Mouse (Mus musculus) C3H10T1/2 (cell line): Measurements from ENCODE around the gene Col15a1. TPM values are rescaled to one million over a fixed set of nuclear protein-coding genes. Genes with fewer than 3 reads are reported as not detected.

Experiments
- polyA plus RNA-seq, 2 experiments: library from polyadenylated mRNA; unstranded; fragments of >200 nt; fragmentation: generic; extraction: Trizol; gene quantifications; one replicate each; pipeline ENCODE4 v1.2.1; 2012; ENCODE audit warnings: missing spikeins in 2 of 2

The Col15a1 gene
- 1 to 10 TPM in 1 of 2 experiments, under 1 TPM in 1; 0.09 to 3.4 TPM for polyA plus RNA-seq

DNA sequence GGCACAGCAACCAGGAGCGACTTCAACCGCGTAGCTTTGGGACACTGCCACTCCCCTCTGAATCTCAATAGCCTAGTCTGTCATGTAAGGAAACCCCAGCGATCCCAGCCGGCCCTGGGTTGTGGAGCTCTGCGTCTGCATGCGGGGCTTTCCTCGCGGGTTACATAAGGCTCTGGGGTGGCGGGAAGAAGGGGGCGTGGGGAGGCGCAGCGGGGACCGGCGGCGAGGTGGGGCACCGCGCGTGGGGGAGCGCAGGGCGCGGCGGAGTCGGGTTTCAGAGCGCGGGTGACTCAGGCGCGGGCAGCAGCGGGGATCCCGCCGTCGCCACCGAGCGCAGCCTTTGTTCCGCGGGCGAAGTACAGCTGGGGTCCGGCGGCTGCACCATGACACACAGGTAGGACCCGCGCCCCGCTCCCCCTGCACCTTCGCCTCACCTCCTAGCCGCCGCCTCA, at the start of gene Col15a1:
TSS of gene Col15a1 (plus strand) at position 193 of the 452 bp plus-strand sequence.

DNA sequence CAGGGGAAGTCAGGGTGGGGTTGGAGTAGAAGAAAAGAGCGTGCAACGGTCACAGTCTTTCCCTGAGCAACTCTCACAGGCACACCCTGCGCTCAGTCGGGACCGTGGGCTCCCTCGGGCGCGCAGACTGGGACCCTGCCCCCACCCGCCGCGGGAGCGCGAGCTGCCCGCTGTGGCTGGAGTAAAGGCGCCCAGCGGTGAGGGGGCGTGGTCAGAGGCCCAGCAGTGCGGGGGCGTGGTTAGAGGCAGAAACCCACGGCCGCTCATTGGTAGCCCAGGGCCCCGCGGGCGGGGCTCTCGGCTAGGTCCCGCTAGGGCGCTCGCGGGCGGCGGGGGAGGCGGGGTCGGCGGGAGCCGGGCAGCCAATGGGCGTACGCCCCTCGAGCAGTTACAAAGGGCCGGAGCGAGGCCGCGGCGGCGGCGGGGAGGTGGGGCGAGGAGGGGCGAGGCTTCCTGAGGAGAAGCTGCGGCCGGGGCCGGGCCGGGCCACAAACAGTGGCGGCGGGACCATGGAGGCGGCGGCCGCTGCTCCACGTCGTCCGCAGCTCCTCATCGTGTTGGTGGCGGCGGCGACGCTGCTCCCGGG, 144.9 kb downstream of the Col15a1 start, which contains the start of gene Tgfbr1:
TSS of gene Tgfbr1 (plus strand) at position 420 of the 586 bp plus-strand sequence.

Other genes starting within 250 kb of the Col15a1 start
- not detected for gene Gabbr2, start 216.3 kb upstream of the Col15a1 start, polyA plus RNA-seq
- gene Anks6, start 150.7 kb upstream of the Col15a1 start, polyA plus RNA-seq: 1 to 10 TPM; 2.0 to 7.8 TPM
- under 1 TPM; 0.04 to 0.19 TPM for gene Galnt12, start 116.3 kb upstream of the Col15a1 start, polyA plus RNA-seq
- 1 to 10 TPM in 1 of 2 experiments, under 1 TPM in 1; 0.16 to 1.7 TPM for gene Tgfbr1, start 145.1 kb downstream of the Col15a1 start, polyA plus RNA-seq